Mouse (Mus musculus) C2C12 (cell line): ENCODE measurements at regions not wholly inside any gene's neighbourhood (a gene's known extent, or its start where the extent isn't known, plus 50 kb on each side); places are given as distances from the start of the nearest gene placed in this dataset.

Source experiments
- H3K27me3 ChIP-seq: one replicate; pipeline ENCODE4 v1.6.1; 2011; ENCODE audit not compliant: control insufficient read depth, insufficient read depth, insufficient read length
- H3K36me3 ChIP-seq: one replicate; pipeline ENCODE4 v1.6.1; 2011; ENCODE audit not compliant: control insufficient read depth, insufficient read depth
- H3K4me3 ChIP-seq: one replicate; pipeline ENCODE4 v1.5.1; 2011; ENCODE audit warnings: mild to moderate bottlenecking, control low read depth; ENCODE audit not compliant: poor library complexity, insufficient read depth, severe bottlenecking
- H3K79me2 ChIP-seq: one replicate; pipeline ENCODE4 v1.6.1; 2011; ENCODE audit not compliant: control insufficient read depth, insufficient read depth
- H3K79me3 ChIP-seq: one replicate; pipeline ENCODE4 v1.6.1; 2011; ENCODE audit warnings: low read depth, control low read depth
- H3ac ChIP-seq: one replicate; pipeline ENCODE3; 2011; ENCODE audit warnings: low read depth; ENCODE audit not compliant: control insufficient read depth, insufficient read length
- CEBPB ChIP-seq: IDR thresholded peaks from one replicate; pipeline ENCODE4 v1.6.1; 2011; ENCODE audit warnings: low read depth, mild to moderate bottlenecking, control low read depth, moderate library complexity
- CTCF ChIP-seq: IDR thresholded peaks from one replicate; pipeline ENCODE4 v1.5.1; 2011; ENCODE audit not compliant: control insufficient read depth, insufficient read depth, insufficient read length
- FOSL1 ChIP-seq: IDR thresholded peaks from one replicate; pipeline ENCODE4 v1.8.0; 2011; ENCODE audit warnings: mild to moderate bottlenecking, low read length; ENCODE audit not compliant: poor library complexity, insufficient read depth, severe bottlenecking
- MAX ChIP-seq: IDR thresholded peaks from one replicate; pipeline ENCODE4 v1.6.1; 2011; ENCODE audit warnings: mild to moderate bottlenecking, control low read depth
- MYOD1 ChIP-seq: IDR thresholded peaks from one replicate; pipeline ENCODE4 v1.6.1; 2011; ENCODE audit warnings: low read depth; ENCODE audit not compliant: control insufficient read depth, insufficient read length
- MYOG ChIP-seq: IDR thresholded peaks from one replicate; pipeline ENCODE4 v1.6.1; 2011; ENCODE audit not compliant: control insufficient read depth, insufficient read length; ENCODE audit errors: extremely low read depth
- USF1 ChIP-seq: IDR thresholded peaks from one replicate; pipeline ENCODE4 v1.6.1; 2011; ENCODE audit warnings: low read depth, mild to moderate bottlenecking, control low read depth, moderate library complexity

DNA sequence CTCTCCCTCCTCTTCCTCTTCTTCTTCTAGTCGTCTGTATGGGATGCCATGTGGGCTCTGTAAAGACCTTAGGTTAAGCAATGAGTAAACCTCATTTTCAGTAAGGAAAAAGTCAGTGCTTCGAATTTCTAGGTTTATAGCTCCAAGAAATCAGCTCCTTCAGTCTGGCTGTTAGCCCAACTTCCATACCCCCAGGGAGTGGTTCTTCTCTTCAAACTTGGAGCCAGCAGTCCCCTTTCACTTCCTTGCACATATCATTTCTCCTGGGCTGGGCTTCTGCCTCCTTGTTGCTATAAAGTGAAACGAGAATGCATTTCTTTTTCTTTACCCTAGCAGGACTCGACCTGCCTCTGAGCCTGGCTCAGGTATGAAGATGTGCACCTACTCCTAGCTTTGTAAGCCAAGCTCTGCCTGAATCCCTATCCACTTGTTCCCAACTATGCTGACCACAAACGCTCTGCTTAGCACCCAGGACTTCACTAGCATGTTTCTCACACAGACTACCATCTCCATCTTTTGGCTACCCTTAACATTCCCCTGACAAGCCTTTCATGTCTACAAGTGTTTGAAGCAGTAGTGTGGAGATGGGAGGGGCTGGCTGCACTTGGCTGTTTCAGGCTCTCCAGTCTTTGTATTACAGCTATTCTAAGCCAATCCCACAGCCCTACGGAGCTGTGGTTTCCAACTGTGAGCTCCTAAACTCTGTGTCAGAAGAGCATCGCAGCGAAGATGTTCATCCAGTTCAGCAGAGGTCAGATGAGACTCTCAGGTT is 243.8 kb upstream of the Tprg start:
- Histone ChIP-seq H3K27me3 (no peaks in the 10 kb centered on the region), H3K79me3 (no peaks in the 10 kb centered on the region), H3K4me3 (peak overlapping the region; percentile 14), H3K36me3 (no peaks in the 10 kb centered on the region), H3K79me2 (no peaks in the 10 kb centered on the region), H3ac (peak overlapping the region; percentile 14)
- TF ChIP-seq FOSL1 (no peak), MYOG (no peak), CTCF (no peak), MYOD1 (no peak), MAX (no peak), USF1 (no peak), CEBPB (no peak)

- TF ChIP-seq FOSL1, result no peak
- TF ChIP-seq CTCF, result no peak
- no peak for TF ChIP-seq MAX
- TF ChIP-seq CEBPB, result no peak
- no peak for TF ChIP-seq MYOG
- TF ChIP-seq USF1, result no peak
- no peak for TF ChIP-seq MYOD1
- Histone ChIP-seq H3K79me3 (no peaks in the 10 kb centered on the region), H3K36me3 (no peaks in the 10 kb centered on the region), H3ac (no peak overlapping the region), H3K4me3 (no peak overlapping the region), H3K27me3 (no peaks in the 10 kb centered on the region), H3K79me2 (no peaks in the 10 kb centered on the region)
Measured at GRCm38 (mm10) chr16:25044637-25045036, 242.0 kb upstream of the Tprg start.

DNA sequence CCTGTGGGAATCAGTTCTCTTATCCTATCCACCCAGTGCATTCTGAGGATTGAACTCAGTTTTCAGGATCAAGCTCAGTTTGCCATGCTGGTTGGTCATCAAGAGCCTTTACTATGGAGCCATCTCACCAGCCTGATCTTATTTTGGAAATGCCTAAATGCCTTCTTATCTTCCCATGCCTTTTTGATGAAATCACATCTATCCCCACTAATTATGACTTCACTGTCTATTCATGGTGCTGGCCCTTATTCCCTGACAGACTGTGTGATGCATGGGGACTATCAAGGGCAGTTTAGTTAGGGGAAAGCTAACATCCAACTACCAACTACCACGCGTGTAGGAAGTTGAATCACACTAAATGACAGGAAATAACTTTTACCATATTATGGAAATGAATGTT is 238.9 kb upstream of the Tprg start:
- Histone ChIP-seq H3K4me3 (no peak overlapping the region), H3K79me2 (no peaks in the 10 kb centered on the region), H3K79me3 (no peaks in the 10 kb centered on the region), H3ac (no peak overlapping the region), H3K27me3 (no peaks in the 10 kb centered on the region), H3K36me3 (no peaks in the 10 kb centered on the region)
- no peak for TF ChIP-seq MAX
- no peak for TF ChIP-seq FOSL1
- TF ChIP-seq MYOD1, result no peak
- TF ChIP-seq MYOG, result no peak
- TF ChIP-seq CTCF, result no peak
- TF ChIP-seq USF1, result no peak
- no peak for TF ChIP-seq CEBPB

- Histone ChIP-seq H3K36me3 (no peaks in the 10 kb centered on the region), H3K79me2 (no peaks in the 10 kb centered on the region), H3K27me3 (no peaks in the 10 kb centered on the region), H3K79me3 (no peaks in the 10 kb centered on the region), H3ac (no peak overlapping the region), H3K4me3 (no peak overlapping the region)
- TF ChIP-seq CEBPB, result no peak
- TF ChIP-seq MYOD1, result no peak
- no peak for TF ChIP-seq MAX
- TF ChIP-seq CTCF, result no peak
- TF ChIP-seq USF1, result no peak
- no peak for TF ChIP-seq FOSL1
- TF ChIP-seq MYOG, result no peak
Measured at GRCm38 (mm10) chr16:25049928-25050510, 236.6 kb upstream of the Tprg start.

- Histone ChIP-seq H3K27me3 (no peaks in the 10 kb centered on the region), H3K36me3 (no peaks in the 10 kb centered on the region), H3K4me3 (no peak overlapping the region), H3K79me2 (no peaks in the 10 kb centered on the region), H3ac (no peak overlapping the region), H3K79me3 (no peaks in the 10 kb centered on the region)
- TF ChIP-seq CEBPB, result no peak
- TF ChIP-seq MAX, result no peak
- no peak for TF ChIP-seq CTCF
- no peak for TF ChIP-seq MYOG
Measured at GRCm38 (mm10) chr16:25051044-25051443, 235.6 kb upstream of the Tprg start.

DNA sequence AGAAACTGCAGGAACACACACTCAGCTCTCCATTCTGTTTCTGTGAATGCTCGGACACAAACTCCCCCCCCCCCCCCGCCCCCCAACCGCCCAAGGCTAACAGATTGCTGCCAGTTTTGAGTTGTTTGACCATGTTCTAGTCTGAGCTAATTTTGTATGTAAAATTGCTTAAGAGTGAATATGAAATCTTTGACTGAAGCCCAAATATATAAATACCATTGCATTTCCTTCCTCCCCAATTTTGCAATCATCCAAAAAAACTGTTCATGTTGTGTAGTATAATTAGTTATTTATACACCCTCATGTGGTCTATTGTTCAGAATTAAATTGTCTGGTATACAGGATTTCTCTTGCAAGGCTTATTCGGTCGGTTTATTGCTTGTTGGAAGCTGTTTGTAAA is 234.2 kb upstream of the Tprg start:
- Histone ChIP-seq H3ac (no peak overlapping the region), H3K79me3 (no peaks in the 10 kb centered on the region), H3K79me2 (no peaks in the 10 kb centered on the region), H3K27me3 (no peaks in the 10 kb centered on the region), H3K4me3 (no peak overlapping the region), H3K36me3 (no peaks in the 10 kb centered on the region)
- TF ChIP-seq MYOD1 (no peak), CTCF (no peak), CEBPB (no peak), FOSL1 (no peak), MYOG (no peak), MAX (no peak), USF1 (no peak)
